Mouse (Mus musculus): ENCODE measurements around the gene Cbl. TPM values are rescaled to one million over a fixed set of nuclear protein-coding genes. Genes with fewer than 3 reads are reported as not detected.

Gene Cbl
- polyA plus RNA-seq, 1 experiment from 2014 or later = 12.4 TPM

- no peak overlapping the region for H3K9ac ChIP-seq
- WGBS = 71% methylated on average over 6 of the region's 6 CpGs
- H3K9me3 ChIP-seq = no peaks in the 10 kb centered on the region
- no peak for ATAC-seq (ENCODE audit: insufficient read depth, low FRiP score, low read depth)
- H3K4me2 ChIP-seq = no peak overlapping the region
- H3K4me3 ChIP-seq (replicated peaks) = no peak overlapping the region
- H3K27ac ChIP-seq = no peak overlapping the region
- no peaks in the 10 kb centered on the region for H3K36me3 ChIP-seq
- 0 out of 2 replicates have a peak, but pooled peaks cover 15% of the 10 kb centered on the region for H3K4me1 ChIP-seq
- H3K27me3 ChIP-seq (replicated peaks) = no peaks in the 10 kb centered on the region
Observed at GRCm38 (mm10) chr9:44255136-44255521, 21.3 kb upstream of the Cbl start.

DNA sequence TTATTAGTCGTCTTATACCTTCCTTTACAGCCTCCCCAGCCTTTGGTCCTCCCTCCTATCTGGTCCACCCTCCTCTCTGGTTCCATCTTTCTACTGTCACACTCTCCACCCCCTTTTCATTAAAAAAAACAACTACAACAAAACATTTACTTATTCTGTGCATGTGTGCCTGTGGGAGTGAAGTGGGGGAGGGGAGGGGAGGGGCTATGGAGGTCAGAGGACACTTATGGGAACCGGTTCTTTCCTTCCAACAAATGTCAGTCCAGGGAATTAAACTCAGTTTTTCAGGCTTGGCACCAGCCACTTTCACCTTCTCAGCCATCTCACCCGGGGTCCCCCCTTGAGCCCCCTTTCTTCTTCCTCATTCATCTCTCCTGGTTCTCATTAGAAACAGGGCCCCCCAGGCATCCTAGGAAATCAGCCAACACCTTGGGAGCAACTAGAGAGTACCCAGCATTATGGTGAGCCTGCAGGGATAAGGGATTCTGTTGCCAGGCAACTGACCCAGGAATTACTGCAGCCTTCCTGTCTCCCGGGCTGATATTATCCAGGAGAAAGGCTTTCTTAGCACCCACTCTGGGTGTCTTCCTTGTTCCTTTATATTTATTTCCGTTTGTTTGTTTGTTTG, 20.8 kb upstream of the Cbl start:
- 23% methylated on average over 5 of the region's 5 CpGs for WGBS
- Histone ChIP-seq H3K9me3 (no peaks in the 10 kb centered on the region), H3K4me1 (0 out of 2 replicates have a peak, but pooled peaks cover 15% of the 10 kb centered on the region), H3K27ac (no peak overlapping the region), H3K4me2 (no peak overlapping the region), H3K36me3 (no peaks in the 10 kb centered on the region), H3K4me3 (replicated peaks) (no peak overlapping the region), H3K27me3 (replicated peaks) (no peaks in the 10 kb centered on the region), H3K9ac (no peak overlapping the region)
- ATAC-seq (ENCODE audit: insufficient read depth, low FRiP score, low read depth) = no peak

DNA sequence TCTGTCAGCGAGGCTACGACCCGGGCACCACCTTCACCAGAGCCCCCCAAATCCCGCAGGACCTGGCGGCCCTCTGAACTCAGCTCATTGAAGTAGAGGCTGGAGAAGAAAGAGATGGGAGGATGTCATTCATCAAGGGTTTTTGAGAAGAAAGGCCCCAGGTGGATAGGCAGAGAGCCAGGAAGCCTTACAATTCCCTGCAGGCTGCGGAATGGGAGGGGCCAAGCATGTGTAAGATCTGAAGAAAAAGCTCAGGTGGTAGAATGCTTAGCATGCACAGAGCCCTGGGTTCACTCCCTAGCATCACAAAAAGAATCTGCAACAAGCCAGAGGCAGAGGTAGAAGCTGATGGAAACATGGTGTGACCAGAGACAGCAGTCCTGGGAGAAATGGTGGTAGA, 19.6 kb upstream of the Cbl start:
- Histone ChIP-seq H3K9me3 (no peaks in the 10 kb centered on the region), H3K36me3 (no peaks in the 10 kb centered on the region), H3K27me3 (replicated peaks) (no peaks in the 10 kb centered on the region), H3K4me1 (0 out of 2 replicates have a peak, but pooled peaks cover 15% of the 10 kb centered on the region), H3K27ac (no peak overlapping the region), H3K4me3 (replicated peaks) (no peak overlapping the region), H3K9ac (no peak overlapping the region), H3K4me2 (no peak overlapping the region)
- 66% methylated on average over 6 of the region's 6 CpGs for WGBS
- ATAC-seq (ENCODE audit: insufficient read depth, low FRiP score, low read depth) = no peak

DNA sequence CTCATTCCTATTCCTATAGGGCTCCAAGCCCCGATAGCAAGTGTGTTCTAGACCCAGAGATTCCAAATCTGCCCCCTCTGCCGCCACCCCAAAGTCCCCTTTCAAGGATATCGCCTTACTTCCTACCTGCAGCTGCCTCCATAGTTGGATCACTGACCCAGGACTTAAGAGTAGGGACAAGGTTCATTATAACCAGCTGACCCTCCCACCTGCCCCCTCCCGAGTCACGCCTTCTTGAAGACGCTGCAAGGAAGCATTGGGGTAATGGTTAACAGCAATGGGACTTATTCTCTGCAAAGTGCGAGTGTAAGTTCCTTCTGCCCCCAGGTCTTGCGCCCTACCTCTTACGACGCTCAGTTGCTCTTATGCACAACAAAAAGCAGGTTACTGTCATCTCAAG, 17.5 kb upstream of the Cbl start, which contains the start of gene Pdzd3:
Gene Pdzd3, minus strand, starts transcription at position 158 of the 400 bp plus-strand sequence.
- no peaks in the 10 kb centered on the region for H3K27me3 ChIP-seq (replicated peaks)
- H3K4me3 ChIP-seq (replicated peaks) = no peak within 1 kb of the TSS
- H3K4me1 ChIP-seq = 0 out of 2 replicates have a peak, but pooled peaks cover 15% of the 10 kb centered on the region
- no peak within 1 kb of the TSS for H3K9ac ChIP-seq
- 71% methylated on average over 10 of the region's 10 CpGs for WGBS
- no peak within 1 kb of the TSS for H3K4me2 ChIP-seq
- no peak for ATAC-seq (ENCODE audit: insufficient read depth, low FRiP score, low read depth)
- no peaks in the 10 kb centered on the region for H3K36me3 ChIP-seq
- H3K9me3 ChIP-seq = no peaks in the 10 kb centered on the region
- H3K27ac ChIP-seq = no peak within 1 kb of the TSS

DNA sequence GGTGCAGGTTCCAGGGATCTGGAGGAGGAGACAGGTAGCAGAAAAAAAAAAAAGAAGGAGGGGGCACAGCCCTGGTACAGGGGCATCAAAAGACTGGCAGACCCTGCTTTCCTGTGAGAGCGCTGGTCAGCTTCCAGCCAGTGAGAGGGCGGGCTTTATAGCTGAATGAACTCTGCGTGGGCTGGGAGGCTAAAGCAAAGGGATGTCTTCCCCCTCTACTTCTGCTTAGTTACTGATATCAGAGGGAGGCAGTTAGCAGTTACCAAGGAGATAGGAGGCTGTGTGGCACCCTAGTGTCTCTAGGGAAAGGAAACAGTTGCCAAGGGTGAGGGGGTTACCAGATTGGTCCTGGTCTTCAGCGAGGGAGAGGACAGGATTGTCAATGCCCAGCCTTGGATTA, 16.6 kb upstream of the Cbl start:
- H3K27ac ChIP-seq = no peak overlapping the region
- H3K9ac ChIP-seq = no peak overlapping the region
- H3K36me3 ChIP-seq = no peaks in the 10 kb centered on the region
- H3K4me2 ChIP-seq = no peak overlapping the region
- 0 out of 2 replicates have a peak, but pooled peaks cover 15% of the 10 kb centered on the region for H3K4me1 ChIP-seq
- WGBS = 56% methylated on average over 4 of the region's 4 CpGs
- no peaks in the 10 kb centered on the region for H3K27me3 ChIP-seq (replicated peaks)
- H3K9me3 ChIP-seq = no peaks in the 10 kb centered on the region
- no peak overlapping the region for H3K4me3 ChIP-seq (replicated peaks)
- ATAC-seq (ENCODE audit: insufficient read depth, low FRiP score, low read depth) = no peak

GRCm38 (mm10) chr9:44249181-44250146, 15.6 kb upstream of the Cbl start:
- WGBS = 41% methylated on average over 26 of the region's 26 CpGs
- Histone ChIP-seq H3K9ac (no peak overlapping the region), H3K4me3 (replicated peaks) (no peak overlapping the region), H3K36me3 (no peaks in the 10 kb centered on the region), H3K4me1 (0 out of 2 replicates have a peak, but pooled peaks cover 11% of the 10 kb centered on the region), H3K4me2 (peak overlapping the region; percentile 32), H3K9me3 (no peaks in the 10 kb centered on the region), H3K27ac (no peak overlapping the region), H3K27me3 (replicated peaks) (no peaks in the 10 kb centered on the region)
- ATAC-seq (ENCODE audit: insufficient read depth, low FRiP score, low read depth) = peak; percentile 68; the same call in 1 of the 2 replicates

DNA sequence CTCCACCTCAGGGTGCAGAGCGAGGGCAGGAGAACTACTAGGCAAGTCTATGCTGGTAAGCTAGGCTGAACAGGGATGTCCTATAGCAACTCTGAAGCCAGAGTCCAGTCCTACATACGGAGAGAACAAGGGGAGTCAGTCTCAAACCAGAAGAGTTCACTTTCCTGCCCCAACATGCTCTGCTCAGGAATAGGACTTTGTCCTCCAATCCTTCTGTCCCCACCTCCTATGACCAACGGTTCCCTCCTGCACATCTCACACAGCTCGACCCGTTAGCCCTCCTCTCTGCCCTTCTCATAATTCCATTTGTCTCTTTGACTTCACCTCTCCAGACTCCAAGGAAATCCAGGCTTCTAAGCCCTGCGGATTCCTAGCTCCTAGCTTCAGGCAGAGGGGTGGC, 14.1 kb upstream of the Cbl start:
- Histone ChIP-seq H3K27me3 (replicated peaks) (no peaks in the 10 kb centered on the region), H3K4me1 (no peaks in the 10 kb centered on the region), H3K9ac (no peak overlapping the region), H3K36me3 (no peaks in the 10 kb centered on the region), H3K9me3 (no peaks in the 10 kb centered on the region), H3K4me3 (replicated peaks) (no peak overlapping the region), H3K4me2 (no peak overlapping the region), H3K27ac (no peak overlapping the region)
- 70% methylated on average over 6 of the region's 6 CpGs for WGBS
- no peak for ATAC-seq (ENCODE audit: insufficient read depth, low FRiP score, low read depth)

GRCm38 (mm10) chr9:44243621-44244020, 9.8 kb upstream of the Cbl start:
- H3K9me3 ChIP-seq = no peaks in the 10 kb centered on the region
- no peak overlapping the region for H3K9ac ChIP-seq
- 67% methylated on average over 2 of the region's 2 CpGs for WGBS
- no peaks in the 10 kb centered on the region for H3K36me3 ChIP-seq
- no peak overlapping the region for H3K4me2 ChIP-seq
- no peak for ATAC-seq (ENCODE audit: insufficient read depth, low FRiP score, low read depth)
- H3K4me1 ChIP-seq = no peaks in the 10 kb centered on the region; the same call in 1 of the 2 replicates
- no peak overlapping the region for H3K27ac ChIP-seq
- no peak overlapping the region for H3K4me3 ChIP-seq (replicated peaks)
- 0 out of 2 replicates have a peak, but pooled peaks cover 3% of the 10 kb centered on the region for H3K27me3 ChIP-seq (replicated peaks)

DNA sequence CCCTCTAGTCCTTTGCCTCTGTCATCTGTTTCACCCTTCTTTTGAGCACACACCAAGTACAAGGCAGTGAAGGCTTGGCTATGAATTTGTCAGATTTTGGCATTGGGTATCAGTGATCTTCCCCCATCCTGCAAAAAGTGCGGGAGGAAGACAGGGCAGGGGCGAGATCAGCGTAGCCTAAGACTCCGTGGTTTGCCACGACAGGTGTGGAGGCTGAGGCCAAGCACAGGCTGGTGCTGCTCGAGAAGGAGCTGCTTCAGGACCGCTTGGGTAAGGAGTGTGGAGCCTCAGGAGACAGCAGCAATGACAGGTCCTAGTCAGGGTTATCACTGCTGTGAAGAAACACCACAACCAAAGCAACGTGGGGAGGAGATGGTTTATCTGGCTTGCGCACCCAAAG, 7.6 kb upstream of the Cbl start:
- ATAC-seq (ENCODE audit: insufficient read depth, low FRiP score, low read depth) = no peak
- no peak overlapping the region for H3K27ac ChIP-seq
- H3K9me3 ChIP-seq = no peaks in the 10 kb centered on the region
- no peaks in the 10 kb centered on the region for H3K36me3 ChIP-seq
- H3K4me1 ChIP-seq = no peaks in the 10 kb centered on the region; the same call in 1 of the 2 replicates
- H3K4me2 ChIP-seq = no peak overlapping the region
- H3K27me3 ChIP-seq (replicated peaks) = 0 out of 2 replicates have a peak, but pooled peaks cover 3% of the 10 kb centered on the region
- no peak overlapping the region for H3K4me3 ChIP-seq (replicated peaks)
- no peak overlapping the region for H3K9ac ChIP-seq
- 64% methylated on average over 9 of the region's 9 CpGs for WGBS

- Histone ChIP-seq H3K4me2 (no peak overlapping the region), H3K27ac (no peak overlapping the region), H3K9ac (no peak overlapping the region), H3K36me3 (no peaks in the 10 kb centered on the region), H3K9me3 (no peaks in the 10 kb centered on the region), H3K4me1 (no peaks in the 10 kb centered on the region; the same call in 1 of the 2 replicates), H3K4me3 (replicated peaks) (no peak overlapping the region), H3K27me3 (replicated peaks) (0 out of 2 replicates have a peak, but pooled peaks cover 3% of the 10 kb centered on the region)
- no peak for ATAC-seq (ENCODE audit: insufficient read depth, low FRiP score, low read depth)
- 59% methylated on average over 5 of the region's 5 CpGs for WGBS
Observed at GRCm38 (mm10) chr9:44240911-44241310, 7.1 kb upstream of the Cbl start.

- Histone ChIP-seq H3K27ac (no peak within 1 kb of the TSS), H3K9me3 (no peaks in the 10 kb centered on the region), H3K9ac (no peak within 1 kb of the TSS), H3K4me3 (replicated peaks) (no peak within 1 kb of the TSS), H3K36me3 (no peaks in the 10 kb centered on the region), H3K27me3 (replicated peaks) (0 out of 2 replicates have a peak, but pooled peaks cover 3% of the 10 kb centered on the region), H3K4me1 (no peaks in the 10 kb centered on the region; the same call in 1 of the 2 replicates), H3K4me2 (no peak within 1 kb of the TSS)
- ATAC-seq (ENCODE audit: insufficient read depth, low FRiP score, low read depth) = no peak
- WGBS = 43% methylated on average over 2 of the region's 2 CpGs
Observed at GRCm38 (mm10) chr9:44240399-44240798, 6.5 kb upstream of the Cbl start, which contains the start of gene Ccdc153. TSS of gene Ccdc153 (plus strand) at chr9:44240676.

GRCm38 (mm10) chr9:44239447-44239846, 5.6 kb upstream of the Cbl start:
- ATAC-seq (ENCODE audit: insufficient read depth, low FRiP score, low read depth) = no peak
- no peaks in the 10 kb centered on the region; the same call in 1 of the 2 replicates for H3K4me1 ChIP-seq
- no peak overlapping the region for H3K27ac ChIP-seq
- 0 out of 2 replicates have a peak, but pooled peaks cover 3% of the 10 kb centered on the region for H3K27me3 ChIP-seq (replicated peaks)
- H3K4me3 ChIP-seq (replicated peaks) = no peak overlapping the region
- H3K4me2 ChIP-seq = no peak overlapping the region
- H3K36me3 ChIP-seq = no peaks in the 10 kb centered on the region
- no peak overlapping the region for H3K9ac ChIP-seq
- no peaks in the 10 kb centered on the region for H3K9me3 ChIP-seq
- 12% methylated on average over 5 of the region's 5 CpGs for WGBS
